Mouse (Mus musculus) CD4-positive, CD25-positive, alpha-beta regulatory T cell, adult 4 months (primary cell): Measurements from ENCODE around the gene Rbms3. TPM values are rescaled to one million over a fixed set of nuclear protein-coding genes. Genes with fewer than 3 reads are reported as not detected.

Source experiments
- ATAC-seq: one replicate; pipeline ENCODE4 v1.8.0; 2017
- polyA plus RNA-seq, 2 experiments: library from polyadenylated mRNA; unstranded; fragments of 100-300 nt; shearing (Covaris generic); gene quantifications; one replicate each; pipeline ENCODE4 v1.2.1; 2017

Gene Rbms3
- polyA plus RNA-seq, 2 experiments from 2014 or later: 0.07 TPM; not detected in 1

GRCm38 (mm10) chr9:116591071-116591470, 1038.6 kb downstream of the Rbms3 start:
- ATAC-seq: no peak

- no peak for ATAC-seq
These were observed 1060.0 kb downstream of the Rbms3 start for GRCm38 (mm10) chr9:116569680-116570079.

GRCm38 (mm10) chr9:116566711-116567110, 1063.0 kb downstream of the Rbms3 start:
- ATAC-seq: no peak

- ATAC-seq: no peak
These were observed 1071.9 kb downstream of the Rbms3 start for GRCm38 (mm10) chr9:116557781-116558180.

- no peak for ATAC-seq
These were observed 1073.1 kb downstream of the Rbms3 start for GRCm38 (mm10) chr9:116556641-116557040.

GRCm38 (mm10) chr9:116553181-116553580, 1076.5 kb downstream of the Rbms3 start:
- no peak for ATAC-seq

- ATAC-seq: no peak
These were observed 1083.6 kb downstream of the Rbms3 start for GRCm38 (mm10) chr9:116546156-116546555.

GRCm38 (mm10) chr9:116542793-116543192, 1086.9 kb downstream of the Rbms3 start:
- no peak for ATAC-seq

GRCm38 (mm10) chr9:116541976-116542375, 1087.7 kb downstream of the Rbms3 start:
- no peak for ATAC-seq

- no peak for ATAC-seq
These were observed 1094.0 kb downstream of the Rbms3 start for GRCm38 (mm10) chr9:116535709-116536108.

- no peak for ATAC-seq
These were observed 1096.3 kb downstream of the Rbms3 start for GRCm38 (mm10) chr9:116533381-116533780.

- no peak for ATAC-seq
These were observed 1098.6 kb downstream of the Rbms3 start for GRCm38 (mm10) chr9:116531121-116531520.

- no peak for ATAC-seq
These were observed 1105.3 kb downstream of the Rbms3 start for GRCm38 (mm10) chr9:116524386-116524785.
